Mouse (Mus musculus) spleen, adult 12 weeks (tissue): ENCODE measurements around the gene Ranbp3l.
"Not testable (repeated sequence)": the region's sequence is repeated elsewhere in the genome, so short reads cannot be mapped to it uniquely, and the experiment has no call there.

ENCODE experiments used
- DNase-seq: peaks from one replicate; pipeline ENCODE4 v3.0.0; 2022; ENCODE audit warnings: low spot score

Gene Ranbp3l

DNA sequence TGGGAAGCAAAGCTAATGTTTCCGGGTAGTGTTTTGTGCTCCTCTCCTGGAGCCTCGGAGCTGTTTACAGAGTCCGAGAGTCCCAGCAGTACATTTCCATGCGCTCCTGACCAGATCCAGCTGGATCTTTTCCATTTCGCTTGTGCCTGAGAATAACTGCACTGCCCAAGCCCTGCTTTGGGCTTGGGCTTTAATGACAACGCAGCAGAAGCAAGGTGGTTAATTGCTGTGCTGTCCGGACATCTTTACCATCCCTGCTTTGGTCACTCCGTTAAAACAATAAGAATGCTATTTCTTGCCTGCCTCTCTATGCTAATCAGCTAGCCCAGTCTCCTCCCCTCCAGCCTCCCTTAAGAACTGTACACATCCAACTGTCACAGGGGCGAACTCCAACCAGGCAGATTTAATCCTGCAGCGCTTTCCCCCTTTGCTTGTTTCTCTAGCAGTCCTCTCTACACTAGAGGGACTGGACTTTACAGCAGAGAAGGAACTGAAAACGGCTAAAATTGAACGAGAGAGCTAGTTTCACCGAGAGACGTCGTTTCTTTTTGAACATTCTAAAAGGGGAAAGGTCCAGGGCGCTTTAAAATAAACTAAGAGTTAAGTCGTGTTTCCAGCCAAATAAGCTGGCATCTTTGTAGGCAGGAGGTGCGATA lies at the start of gene Ranbp3l:
Gene Ranbp3l, plus strand, starts transcription at position 377 of the 656 bp plus-strand sequence.
- no peak for DNase-seq

DNA sequence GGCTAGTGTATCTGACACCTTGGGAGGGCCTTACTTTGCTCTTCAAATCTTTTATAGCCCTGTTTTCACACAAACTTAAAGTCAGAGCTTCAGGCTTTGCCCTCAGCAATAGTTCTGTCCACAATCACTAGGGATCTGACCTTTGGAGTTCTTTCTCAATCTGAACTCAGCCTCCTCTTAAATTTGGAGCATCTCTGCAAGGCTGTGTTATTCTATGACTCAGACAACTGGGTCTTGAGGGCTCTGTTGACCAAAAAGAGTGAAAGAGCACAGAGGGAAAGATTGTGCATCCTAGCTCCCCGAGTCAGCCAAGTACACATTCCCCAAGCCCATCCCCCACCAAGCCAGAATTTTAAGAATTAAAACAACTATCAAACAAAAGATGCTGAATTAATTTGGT lies 37.7 kb upstream of the Ranbp3l start:
- no peak for DNase-seq

DNA sequence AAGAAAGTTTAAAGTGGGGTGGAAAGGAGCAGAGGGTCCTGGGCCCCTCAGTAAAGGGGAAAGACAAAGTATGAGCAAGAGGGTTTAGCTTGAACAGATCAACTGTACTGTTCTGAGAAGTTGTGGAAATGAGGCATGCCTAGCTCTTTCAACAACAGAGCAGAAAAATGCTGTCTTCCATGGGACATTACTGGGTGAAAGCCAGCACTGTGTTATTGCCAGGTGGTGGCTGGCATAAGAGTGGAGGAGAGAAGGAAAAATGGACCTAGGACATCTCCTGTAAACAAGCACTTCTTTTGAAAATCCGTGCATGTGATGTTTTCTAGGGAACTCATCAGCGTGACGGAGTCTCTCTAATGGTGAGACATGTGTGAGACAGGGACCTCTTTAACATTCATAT lies 30.8 kb upstream of the Ranbp3l start:
- no peak for DNase-seq

DNA sequence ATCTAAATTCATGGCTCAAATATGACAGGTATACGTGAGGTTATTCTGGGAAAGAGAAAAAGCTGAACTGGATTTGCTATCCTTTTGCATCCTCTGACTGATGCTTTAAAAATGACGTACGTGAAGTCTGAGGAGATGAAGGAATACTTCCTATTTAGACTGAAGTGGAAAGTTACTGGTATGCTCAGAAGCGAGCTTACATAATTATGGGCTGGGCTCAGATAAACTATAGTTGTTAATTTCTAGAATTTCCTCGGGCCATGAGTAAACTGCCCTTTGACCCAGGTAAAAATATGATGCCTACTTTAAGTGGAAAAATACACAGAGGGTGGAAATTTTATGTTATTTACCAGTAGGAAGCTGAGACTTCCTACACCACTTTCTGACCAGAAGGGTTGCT lies 26.9 kb upstream of the Ranbp3l start:
- no peak for DNase-seq

DNA sequence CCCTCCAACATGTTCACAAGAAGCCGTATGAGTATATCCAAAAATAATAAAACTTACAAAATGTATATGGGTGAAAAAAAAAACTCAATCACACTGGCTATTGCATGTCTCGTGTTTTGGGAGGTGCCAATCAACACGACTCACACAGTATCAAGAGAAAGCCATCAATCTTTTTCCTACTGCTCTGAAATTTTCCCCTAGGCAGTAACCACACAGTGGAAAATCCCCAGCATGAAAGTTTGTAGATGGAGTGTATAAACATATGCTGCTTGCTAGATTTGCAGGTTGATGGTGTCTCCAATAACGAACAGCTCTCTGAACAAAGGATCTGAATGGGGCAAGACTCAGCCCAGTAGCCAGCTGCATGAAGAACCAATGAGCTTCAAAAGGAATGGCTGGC lies 16.9 kb upstream of the Ranbp3l start:
- no peak for DNase-seq

DNA sequence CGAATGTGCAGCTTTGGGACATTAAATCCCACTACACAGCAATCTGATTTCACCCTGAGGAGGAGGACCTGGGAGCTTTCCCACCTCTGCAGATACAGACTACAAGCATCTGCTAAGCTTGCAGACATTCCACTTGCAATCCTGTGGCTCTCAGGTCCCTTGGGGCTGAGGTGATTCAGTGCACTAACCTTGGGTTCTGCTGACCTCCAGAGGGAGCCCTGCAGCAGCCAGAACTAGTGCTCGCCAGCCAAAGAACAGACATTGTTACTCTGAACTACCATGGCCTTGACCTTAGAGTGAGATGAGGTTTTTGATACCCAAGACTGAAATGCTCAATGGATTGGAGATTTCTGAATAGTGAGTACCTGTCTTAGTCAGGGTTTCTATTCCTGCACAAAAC lies 4.4 kb upstream of the Ranbp3l start:
- no peak for DNase-seq

DNA sequence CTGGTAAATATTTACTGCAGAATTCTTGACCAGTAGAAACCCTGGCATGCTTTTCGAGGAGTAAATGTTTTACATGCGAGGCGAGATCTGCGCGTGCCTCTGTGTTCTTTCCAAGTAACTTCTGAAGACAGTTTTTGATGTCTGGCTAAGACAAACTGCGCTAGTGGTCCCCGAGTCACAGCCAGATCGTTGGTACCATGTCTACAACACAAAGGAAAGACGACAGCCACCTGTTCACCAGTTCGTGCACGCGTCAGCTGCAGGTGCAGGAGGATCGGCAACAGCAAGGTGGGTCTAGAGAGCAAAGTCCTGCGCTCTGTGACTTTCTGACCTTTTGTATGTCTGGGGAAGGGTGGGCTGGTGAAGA lies 463 bp downstream of the Ranbp3l start:
- no peak for DNase-seq

DNA sequence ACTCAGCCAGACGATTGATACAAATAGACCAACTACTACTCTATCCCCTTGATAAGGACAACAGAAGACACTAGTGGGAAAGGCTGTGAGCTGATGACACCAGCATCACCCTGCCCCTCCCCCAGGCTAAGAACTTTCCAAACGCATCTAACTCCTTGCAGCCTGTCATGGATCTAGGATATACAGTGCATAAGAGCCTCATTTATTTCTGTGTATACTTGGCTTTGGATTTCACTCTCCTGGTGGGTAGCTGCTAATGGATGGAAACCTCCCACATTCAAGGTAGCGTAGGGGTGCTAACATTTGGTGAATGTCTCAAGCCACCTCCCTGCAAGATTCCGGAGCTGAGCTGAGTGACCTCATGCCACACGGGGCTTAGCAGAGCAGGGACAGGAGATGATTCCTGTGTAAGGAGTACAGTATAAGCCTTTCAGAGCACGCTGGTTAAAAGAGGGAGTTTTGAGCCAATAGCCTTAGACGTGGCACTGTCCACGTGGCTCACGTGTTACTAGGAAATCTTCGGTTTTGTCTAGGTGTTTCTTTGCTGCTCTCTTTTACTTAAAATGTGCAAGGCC lies 1.4 kb downstream of the Ranbp3l start:
- no peak for DNase-seq

DNA sequence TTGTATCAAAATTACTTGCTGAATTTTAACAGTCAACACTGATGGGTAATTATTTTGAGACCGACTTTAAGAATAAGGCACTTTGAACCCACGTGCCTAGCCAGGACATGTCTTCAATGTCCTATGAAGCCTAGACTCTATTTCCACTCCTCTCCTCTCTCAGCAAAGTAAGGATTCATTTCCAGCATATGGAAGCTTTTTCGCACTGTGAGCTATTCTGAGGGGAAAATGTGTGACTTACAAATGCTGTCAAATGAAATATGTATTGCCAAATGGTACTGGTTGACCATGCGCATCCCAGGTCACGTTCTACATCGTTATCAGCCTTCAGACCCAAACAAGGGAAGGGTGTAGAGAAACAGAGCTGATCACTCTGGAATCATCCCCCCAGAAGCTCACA lies 23.5 kb downstream of the Ranbp3l start:
- DNase-seq: no peak

DNA sequence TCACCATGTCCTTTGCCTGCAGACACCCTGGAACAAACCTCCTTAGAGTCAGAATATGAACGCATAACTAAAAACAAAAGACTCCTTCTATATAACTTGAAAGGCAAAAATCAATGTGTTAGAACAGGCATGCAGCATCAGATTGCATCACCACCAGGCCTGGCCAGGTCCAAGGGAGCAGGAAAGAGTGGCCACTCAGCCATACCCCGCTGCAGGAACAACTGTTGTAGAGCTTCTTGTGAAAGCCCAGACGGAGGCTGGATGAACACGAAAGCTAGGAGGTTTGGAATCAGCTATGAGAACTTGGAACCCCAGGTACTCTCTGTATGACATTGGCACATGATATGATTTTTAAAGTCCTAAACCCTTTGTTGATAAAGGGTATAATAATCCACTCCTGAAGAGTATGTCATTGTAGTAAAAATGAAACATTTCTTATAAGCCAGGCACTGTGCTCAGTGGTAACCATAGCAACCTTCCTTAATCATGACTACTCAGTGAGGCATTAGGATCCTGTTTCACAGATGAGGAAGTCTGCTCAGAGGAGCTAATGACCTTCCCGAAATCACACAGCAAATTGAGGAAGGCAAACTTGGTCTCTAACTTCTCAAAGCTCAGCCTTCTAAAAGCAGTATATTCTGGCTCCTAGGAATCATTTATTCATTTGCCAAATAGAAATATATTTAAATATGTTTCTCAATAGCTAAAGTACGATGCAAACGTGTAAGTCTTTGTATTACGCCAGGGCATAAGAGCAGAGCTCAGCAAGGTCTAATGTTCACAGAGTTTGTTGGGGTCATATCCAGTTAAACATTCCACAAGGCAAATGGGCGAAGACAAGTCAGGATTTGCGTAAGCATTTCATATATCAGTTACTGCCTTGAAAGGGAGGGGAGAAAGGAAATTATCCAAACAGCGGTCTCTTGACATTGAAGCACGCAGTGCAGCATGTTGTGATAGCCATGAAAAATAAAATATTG lies 24.4 kb downstream of the Ranbp3l start:
- DNase-seq: no peak

DNA sequence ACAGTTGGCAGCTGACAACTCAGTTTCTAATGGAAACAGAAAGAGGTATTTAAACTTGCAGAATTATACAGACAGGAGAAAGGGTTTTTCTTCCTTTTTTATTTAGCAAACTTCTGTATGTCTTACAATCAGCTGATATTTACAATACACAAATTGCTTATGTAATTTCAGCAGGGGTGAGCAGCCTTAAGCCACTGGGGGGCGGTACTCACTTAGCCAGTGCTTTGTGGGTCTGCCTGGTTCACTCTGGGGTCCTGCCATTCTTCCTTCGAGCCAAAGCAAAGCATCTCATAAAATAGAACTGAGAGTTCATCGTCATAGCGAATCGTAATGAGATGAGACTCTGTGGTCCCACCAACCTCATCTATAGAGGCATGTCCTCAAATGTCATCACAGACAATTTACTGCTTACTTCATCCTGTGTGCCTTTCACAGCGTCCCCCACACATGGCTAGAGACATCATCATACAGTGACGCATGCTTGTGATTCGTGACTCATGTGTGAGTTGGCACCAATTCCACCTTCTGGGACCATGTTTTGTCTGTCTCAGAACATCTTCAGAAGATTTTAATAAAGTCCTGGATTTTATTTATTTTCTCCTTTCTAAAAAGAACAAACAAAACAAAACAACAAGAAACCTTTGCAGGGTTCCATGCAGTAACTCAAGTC lies 27.0 kb downstream of the Ranbp3l start:
- no peak for DNase-seq

DNA sequence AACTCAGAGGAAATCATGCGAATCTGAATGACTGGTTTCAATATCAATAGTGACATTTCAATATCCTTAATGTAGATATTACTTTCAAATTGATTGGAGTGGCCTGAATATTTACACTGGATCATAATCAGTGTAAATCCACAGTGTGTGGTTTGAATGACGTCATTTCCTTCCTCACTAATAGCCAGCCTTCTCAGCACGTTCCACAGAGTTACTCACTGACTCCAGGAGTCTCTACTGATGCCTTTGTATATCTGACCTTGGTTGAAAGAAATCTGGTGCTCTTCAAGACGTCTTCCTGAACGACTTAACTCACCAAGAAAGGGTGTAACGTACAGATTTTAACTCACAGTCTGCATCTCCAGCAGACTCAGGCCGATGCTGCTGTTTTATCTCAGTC lies 27.7 kb downstream of the Ranbp3l start:
- no peak for DNase-seq

DNA sequence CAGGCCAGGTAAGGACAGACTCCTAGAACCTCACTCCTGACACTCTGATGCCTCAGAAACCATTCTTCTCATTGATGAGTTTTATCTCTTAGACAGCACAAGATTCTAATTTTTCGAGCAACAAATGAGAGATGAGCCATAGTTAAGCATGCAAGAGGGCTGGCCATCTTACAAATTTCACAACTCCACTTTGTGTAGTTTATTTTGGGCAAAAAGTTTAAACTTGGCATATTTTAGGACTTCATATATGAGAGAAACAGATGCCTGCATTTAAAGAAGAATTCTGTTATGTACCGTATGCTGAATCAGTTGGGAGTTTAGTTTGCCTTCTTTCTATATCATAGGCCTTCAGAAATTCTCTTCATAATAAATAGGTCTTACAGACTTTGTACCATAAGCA lies 35.0 kb downstream of the Ranbp3l start:
- DNase-seq: no peak

DNA sequence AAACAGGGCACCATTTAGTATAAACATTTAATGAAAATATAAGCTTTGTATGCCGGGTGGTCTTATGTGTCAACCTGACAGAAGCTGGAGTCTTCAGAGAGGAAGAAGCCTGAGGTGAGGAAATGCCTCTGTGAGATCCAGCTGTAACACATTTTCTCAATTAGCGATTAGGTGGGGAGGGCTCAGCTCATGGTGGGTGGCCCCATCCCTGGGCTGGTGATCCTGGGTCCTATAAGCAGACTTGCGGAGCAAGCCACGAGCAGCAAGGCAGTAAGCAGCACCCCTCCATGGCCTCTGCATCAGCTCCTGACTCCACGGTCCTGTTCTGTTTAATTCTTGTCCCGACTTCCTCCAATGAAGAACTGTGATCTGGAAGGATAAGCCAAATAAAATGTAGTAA lies 41.4 kb downstream of the Ranbp3l start:
- DNase-seq: no peak

DNA sequence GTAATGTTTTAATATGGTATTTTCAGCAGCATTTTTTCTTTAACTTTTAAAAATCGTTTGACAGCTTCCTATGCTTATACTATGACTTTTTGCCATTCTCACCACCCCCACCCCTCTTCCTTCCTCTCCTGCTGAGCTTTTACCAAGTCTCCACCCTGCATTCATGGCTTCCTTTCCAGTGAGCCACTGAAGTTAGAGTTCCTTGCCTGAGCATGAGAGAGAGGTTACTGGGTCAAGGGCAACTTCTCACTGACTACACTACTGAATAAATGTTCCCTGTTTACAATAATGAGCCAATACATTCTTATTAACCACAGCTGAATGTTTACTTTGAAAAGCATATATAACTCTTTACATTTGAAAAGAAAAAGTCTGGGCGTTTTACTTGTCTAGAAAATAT lies 46.8 kb downstream of the Ranbp3l start:
- no peak for DNase-seq

DNA sequence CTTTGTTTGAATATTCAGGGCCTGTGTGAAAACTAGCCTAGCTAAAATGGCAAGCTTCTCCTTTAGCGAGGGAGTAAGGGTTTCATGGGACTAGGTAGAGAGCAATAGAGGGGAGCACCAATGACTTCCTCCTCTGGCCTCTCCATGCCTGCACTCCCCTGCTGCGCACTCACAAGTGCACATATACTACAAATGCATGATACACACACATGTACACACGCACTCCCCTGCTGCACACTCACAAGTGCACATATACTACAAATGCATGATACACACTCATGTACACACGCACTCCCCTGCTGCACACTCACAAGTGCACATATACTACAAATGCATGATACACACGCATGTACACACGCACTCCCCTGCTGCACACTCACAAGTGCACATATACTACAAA lies 47.7 kb downstream of the Ranbp3l start:
- DNase-seq: not testable (repeated sequence)

DNA sequence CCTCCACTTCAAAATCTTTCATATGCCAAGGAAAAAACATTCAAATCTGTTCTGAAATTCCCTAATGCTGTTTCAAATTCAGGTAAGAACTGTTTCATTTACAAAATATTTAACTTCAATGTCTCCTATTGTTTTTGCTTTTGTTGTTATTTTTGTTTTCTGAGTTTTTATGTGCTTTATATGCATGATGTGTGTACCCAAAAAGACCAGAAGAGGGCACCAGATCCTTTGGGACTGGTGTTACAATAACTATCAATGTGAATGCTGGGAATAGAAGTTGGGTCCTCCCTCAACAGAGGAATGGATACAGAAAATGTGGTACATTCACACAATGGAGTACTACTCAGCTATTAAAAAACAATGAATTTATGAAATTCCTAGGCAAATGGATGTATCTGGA lies 88.0 kb downstream of the Ranbp3l start:
- no peak for DNase-seq

DNA sequence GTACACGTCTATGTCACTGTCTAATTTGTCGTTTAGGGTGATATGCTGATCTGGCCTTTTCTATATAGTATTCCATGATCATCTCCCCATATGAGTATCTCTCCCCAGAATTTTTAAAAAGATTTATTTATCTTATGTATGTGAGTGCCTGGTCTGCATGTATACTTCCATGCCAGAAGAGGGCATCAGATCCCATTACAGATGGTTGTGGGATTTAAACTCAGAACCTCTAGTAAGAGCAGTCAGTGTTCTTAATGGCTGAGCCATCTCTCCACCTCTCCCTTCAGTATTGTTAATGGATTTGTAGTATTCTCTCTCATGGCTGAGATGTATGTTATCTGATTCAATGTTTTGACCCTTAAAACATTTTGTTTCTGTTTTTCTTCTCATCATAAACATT lies 92.1 kb downstream of the Ranbp3l start:
- no peak for DNase-seq

DNA sequence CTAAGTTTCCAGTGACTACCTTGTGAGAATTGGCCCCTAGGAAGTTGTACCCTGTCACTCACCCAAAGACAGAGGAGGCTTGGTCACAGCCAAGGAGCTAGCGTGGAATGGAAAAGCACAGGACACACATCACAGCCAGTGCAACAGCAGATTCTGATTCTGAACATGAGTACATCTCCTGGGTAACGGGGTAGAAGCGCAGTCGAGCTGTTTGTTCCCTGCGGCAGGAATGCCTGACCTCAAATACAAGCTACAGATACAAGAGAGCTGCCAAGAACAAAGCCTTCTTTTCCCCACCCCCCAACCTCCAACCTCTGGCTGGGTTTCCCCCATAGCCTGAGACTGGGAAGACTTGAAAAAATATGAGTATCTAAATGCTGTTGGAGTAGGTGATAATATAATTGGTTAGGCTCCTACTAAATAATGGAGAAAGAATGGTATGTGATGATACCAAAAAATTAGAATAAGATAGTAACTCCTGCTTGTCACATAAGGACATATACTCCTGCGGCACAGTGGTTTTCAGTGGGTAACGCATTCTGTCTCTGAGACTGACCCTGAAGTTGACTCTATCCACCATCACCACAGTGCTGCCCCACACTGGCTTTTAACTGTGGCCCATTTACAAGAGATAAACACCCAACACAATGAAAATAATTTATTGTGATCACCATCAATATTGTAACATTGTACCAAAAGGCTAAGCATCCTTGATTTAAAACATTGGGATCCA lies 93.6 kb downstream of the Ranbp3l start:
- DNase-seq: no peak

DNA sequence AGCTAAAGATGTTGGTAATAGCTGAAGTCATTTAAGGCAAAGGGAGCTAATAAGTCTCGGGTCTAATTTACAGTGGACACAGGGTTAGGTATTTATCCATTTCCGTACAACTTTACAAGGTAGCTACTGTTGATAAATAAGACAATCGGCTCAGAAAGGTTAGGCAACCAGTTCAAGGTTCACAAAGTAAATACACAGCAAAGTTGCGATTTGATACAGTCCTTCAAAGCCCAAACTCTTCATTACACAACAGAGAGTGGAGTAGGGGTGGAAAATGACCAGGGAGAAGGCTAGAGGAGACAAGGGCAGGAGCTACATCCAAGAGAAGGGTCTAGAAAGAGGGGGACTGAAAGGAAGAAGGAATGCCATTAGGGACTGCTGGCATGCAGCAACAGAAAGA lies 101.1 kb downstream of the Ranbp3l start:
- DNase-seq: no peak

DNA sequence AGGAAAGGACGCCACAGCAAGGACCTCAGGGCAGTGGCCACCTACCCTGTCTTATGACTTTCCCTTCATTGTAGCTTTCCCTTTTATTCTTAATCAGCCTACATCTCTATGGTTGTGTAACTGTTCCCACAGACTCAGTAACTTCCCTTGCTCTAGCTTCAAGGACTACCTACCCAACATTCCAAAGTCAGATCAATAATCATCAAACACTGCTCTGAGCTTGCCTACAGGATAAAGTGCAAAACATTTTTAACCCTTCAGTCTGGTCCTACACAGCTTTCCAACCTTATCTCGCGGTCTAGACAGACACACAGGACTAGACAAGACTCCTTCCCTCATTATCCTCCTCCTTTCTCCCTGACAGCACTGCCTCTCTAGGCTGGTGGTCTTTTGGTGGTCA lies 102.6 kb downstream of the Ranbp3l start:
- no peak for DNase-seq
